Mouse (Mus musculus): Measurements from ENCODE around the gene Hoxd8.

Hoxd8 gene

GRCm38 (mm10) chr2:74715504-74716241 is 11.3 kb downstream of the Hoxd8 start:
- DNase-seq, result peak; percentile 97

GRCm38 (mm10) chr2:74720384-74720783 is 16.0 kb downstream of the Hoxd8 start:
- DNase-seq, result no peak

- no peak for DNase-seq
Measured at GRCm38 (mm10) chr2:74720955-74721491, 16.6 kb downstream of the Hoxd8 start.

GRCm38 (mm10) chr2:74721882-74722281 is 17.5 kb downstream of the Hoxd8 start:
- no peak for DNase-seq

GRCm38 (mm10) chr2:74722949-74723348 is 18.5 kb downstream of the Hoxd8 start:
- no peak for DNase-seq

GRCm38 (mm10) chr2:74724244-74725015 is 20.0 kb downstream of the Hoxd8 start:
- peak; percentile 69 for DNase-seq

GRCm38 (mm10) chr2:74725171-74725570 is 20.8 kb downstream of the Hoxd8 start:
- DNase-seq, result peak; percentile 71

GRCm38 (mm10) chr2:74726551-74726950 is 22.1 kb downstream of the Hoxd8 start, which contains the start of gene Gm28230:
TSS of gene Gm28230 (plus strand) at chr2:74726728.
- peak; percentile 83 for DNase-seq

GRCm38 (mm10) chr2:74726973-74727639 is 22.7 kb downstream of the Hoxd8 start:
- DNase-seq, result no peak

- DNase-seq, result peak; percentile 86
Measured at GRCm38 (mm10) chr2:74727640-74728302, 23.4 kb downstream of the Hoxd8 start.

GRCm38 (mm10) chr2:74728303-74728680 is 23.9 kb downstream of the Hoxd8 start:
- DNase-seq, result no peak

- DNase-seq, result no peak
Measured at GRCm38 (mm10) chr2:74730331-74730730, 25.9 kb downstream of the Hoxd8 start.

GRCm38 (mm10) chr2:74731055-74731454 is 26.6 kb downstream of the Hoxd8 start:
- no peak for DNase-seq

GRCm38 (mm10) chr2:74731799-74732512 is 27.5 kb downstream of the Hoxd8 start:
- DNase-seq, result no peak

GRCm38 (mm10) chr2:74732513-74733316 is 28.3 kb downstream of the Hoxd8 start:
- DNase-seq, result no peak

GRCm38 (mm10) chr2:74733317-74733661 is 28.9 kb downstream of the Hoxd8 start:
- DNase-seq, result no peak

- no peak for DNase-seq
Measured at GRCm38 (mm10) chr2:74733765-74734164, 29.4 kb downstream of the Hoxd8 start.

GRCm38 (mm10) chr2:74734451-74734850 is 30.0 kb downstream of the Hoxd8 start:
- peak; percentile 22 for DNase-seq

- peak; percentile 74 for DNase-seq
Measured at GRCm38 (mm10) chr2:74734996-74735811, 30.8 kb downstream of the Hoxd8 start.
